Mouse (Mus musculus): Measurements from ENCODE around the gene Gm38431.

The Gm38431 gene

DNA sequence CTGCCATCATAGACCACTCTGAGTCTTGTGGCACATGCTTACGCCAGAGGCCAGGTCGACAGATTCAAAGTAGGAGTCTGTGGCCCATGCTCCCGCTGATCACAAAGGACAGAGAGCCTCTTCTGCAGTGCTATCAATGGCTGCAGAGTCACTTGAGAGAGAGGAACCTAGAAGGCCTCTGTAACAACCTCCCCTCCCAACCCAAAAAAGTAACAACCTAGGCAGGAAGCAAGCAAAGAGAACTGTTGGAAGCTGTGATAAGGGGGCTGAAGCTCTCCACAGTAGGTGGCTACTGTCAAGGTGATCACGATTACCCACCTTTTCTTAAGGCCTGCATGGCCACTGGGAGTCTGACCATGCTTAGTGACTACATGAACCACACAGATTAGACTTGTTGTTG is 48.2 kb downstream of the Gm38431 start:
- in situ Hi-C loops (cut with MboI; ENCODE audit: low sequenced_read_pairs): no loop called here

DNA sequence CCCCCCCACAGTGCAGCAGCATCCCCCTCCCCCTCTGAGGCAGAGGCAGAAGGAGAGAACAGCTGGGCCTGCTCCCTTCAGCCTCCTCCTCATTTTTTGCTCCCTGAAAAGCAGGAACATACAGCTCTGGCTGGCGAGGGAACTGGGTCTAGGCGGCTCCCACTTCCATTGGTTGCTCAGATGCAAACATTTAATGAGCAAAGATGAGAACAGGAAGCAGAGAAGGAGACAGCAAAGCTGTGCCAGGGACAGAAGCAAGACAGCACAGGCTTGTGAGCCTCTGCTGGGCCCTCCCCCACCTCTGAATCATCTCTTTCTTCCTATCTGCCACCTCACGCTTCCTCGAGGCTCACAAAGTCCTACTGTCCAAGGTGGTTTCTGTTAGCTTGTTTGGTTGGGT is 50.5 kb downstream of the Gm38431 start:
- in situ Hi-C loops (cut with MboI; ENCODE audit: low sequenced_read_pairs): no loop called here

DNA sequence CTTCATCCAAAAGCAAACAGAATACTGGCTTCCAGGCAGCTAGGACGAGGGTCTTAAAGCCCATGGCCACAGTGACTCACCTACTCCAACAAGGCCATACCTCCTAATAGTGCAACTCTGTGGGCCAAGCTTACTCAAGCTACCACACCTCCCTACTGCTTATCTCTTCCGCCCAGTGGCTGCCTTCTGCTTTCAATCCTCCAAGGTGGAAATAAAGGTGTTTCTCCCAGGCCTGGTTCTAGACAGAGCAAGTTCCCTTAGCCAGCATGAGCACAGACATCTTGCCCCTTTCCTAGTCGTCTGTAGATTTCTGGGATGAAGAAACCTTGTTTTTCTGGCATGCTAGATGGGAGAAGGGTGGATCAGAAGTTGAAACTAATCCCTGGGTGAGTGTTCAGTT is 52.0 kb downstream of the Gm38431 start:
- in situ Hi-C loops (cut with MboI; ENCODE audit: low sequenced_read_pairs): no loop called here

DNA sequence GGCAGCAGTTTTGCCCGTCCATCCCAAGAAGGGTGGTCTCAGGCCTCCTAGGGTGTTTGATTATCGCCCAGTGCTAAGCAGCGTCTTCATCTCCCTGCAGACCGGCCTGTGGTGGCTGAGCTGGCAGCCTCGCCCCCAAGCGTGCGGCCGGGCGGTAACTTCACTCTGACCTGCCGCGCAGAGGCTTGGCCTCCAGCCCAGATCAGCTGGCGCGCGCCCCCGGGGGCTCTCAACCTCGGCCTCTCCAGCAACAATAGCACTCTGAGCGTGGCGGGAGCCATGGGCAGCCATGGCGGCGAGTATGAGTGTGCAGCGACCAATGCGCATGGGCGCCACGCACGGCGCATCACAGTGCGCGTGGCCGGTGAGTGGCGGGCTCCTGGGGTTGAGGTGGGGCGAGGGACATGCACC is 54.3 kb downstream of the Gm38431 start:
- in situ Hi-C loops (cut with MboI; ENCODE audit: low sequenced_read_pairs): no loop called here

DNA sequence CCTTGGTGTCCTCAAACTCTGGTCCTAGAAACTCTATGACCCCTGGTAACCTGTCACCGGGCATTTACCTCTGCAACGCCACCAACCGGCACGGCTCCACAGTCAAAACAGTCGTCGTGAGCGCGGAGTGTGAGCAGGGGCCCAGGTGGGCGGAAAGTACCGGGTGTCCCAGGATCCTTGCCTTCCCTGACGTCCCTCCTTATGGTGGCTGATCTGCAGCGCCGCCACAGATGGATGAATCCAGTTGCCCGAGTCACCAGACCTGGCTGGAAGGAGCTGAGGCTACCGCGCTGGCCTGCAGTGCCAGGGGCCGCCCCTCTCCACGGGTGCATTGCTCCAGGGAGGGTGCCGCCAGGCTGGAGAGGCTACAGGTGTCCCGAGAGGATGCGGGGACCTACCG is 55.1 kb downstream of the Gm38431 start:
- in situ Hi-C loops (cut with MboI; ENCODE audit: low sequenced_read_pairs): no loop called here

DNA sequence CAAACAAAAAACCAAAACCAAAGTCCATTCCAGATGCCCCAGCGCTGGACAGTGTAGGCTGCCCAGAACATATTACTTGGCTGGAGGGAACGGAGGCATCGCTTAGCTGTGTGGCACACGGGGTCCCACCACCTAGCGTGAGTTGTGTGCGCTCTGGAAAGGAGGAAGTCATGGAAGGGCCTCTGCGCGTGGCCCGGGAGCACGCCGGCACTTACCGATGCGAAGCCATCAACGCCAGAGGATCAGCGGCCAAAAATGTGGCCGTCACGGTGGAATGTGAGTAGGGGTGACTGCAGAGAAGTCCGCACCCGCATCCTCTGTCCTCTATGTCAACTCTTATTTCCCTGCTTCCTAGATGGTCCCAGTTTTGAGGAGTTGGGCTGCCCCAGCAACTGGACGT is 55.6 kb downstream of the Gm38431 start:
- in situ Hi-C loops (cut with MboI; ENCODE audit: low sequenced_read_pairs): no loop called here

DNA sequence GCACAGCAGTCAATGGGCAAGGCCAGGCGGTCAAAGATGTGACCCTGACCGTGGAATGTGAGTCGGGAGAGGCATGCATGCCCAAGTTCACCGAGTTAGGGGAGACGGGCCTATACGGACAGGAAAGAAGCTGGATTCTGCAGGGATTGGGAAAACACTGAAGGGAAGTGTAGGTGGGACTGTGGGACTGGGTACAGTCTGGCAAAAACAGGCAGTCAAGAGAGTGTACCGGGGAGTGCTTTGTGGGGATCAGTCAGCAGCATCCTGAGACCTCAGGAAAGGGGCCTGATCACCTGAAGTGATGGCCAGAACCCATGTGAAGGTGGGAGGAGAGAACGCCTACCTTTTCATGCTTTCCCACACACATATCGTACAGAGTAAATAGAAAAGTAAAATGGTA is 56.2 kb downstream of the Gm38431 start:
- in situ Hi-C loops (cut with MboI; ENCODE audit: low sequenced_read_pairs): no loop called here

DNA sequence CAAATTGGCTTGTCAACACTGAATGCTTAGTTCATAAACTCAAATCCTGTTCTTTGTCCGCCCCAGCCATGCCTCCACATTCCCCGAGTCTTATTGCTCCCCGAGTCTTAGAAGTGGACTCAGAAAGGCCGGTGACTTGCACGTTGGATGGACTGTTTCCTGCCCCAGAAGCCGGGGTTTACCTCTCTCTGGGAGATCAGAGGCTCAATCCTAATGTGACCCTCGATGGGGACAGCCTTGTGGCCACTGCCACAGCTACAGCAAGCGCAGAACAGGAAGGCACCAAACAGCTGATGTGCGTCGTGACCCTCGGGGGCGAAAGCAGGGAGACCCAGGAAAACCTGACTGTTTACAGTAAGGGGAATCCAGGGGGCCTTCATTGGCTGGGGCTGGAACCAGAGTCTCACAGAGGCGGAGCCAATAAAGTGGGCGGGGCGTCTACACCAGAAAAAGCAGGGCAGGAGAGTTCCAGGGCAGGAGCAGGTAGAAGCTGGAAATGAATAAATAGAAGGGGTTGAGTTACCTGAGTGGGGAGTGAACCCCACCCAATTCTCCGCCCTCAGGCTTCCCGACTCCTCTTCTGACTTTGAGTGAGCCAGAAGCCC is 57.2 kb downstream of the Gm38431 start:
- in situ Hi-C loops (cut with MboI; ENCODE audit: low sequenced_read_pairs): no loop called here

DNA sequence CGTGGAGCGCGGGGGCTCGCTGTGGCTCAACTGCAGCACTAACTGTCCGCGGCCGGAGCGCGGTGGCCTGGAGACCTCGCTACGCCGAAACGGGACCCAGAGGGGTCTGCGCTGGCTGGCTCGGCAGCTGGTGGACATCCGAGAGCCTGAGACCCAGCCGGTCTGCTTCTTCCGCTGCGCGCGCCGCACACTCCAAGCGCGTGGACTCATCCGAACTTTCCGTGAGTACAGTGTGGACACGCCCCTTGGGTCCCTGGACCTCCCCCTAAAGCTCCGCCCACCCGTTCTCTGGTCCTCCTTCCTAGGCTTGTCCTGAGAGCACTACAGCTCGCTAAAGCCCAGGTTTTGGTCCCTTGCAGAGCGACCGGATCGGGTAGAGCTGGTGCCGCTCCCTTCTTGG is 58.7 kb downstream of the Gm38431 start:
- in situ Hi-C loops (cut with MboI; ENCODE audit: low sequenced_read_pairs): no loop called here

DNA sequence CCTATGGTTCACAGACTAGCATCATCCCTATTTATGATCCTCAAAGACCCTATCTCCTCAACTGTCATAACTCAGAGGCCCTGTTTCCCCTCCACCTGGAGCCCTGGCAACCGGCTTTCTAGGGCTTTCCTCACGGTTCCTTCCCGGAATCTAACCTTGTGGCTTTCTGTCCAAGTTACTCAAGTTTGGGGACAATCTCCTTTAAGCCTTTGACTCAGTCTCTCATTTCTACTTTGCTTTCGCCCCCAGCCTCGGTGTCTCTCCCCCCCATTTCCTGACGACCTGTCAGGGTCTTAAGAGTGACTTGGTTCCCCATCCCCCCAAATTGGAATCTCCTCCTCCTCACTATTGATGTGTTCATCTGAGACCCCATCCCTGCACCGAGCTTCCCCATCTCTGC is 59.3 kb downstream of the Gm38431 start:
- in situ Hi-C loops (cut with MboI; ENCODE audit: low sequenced_read_pairs): no loop called here

DNA sequence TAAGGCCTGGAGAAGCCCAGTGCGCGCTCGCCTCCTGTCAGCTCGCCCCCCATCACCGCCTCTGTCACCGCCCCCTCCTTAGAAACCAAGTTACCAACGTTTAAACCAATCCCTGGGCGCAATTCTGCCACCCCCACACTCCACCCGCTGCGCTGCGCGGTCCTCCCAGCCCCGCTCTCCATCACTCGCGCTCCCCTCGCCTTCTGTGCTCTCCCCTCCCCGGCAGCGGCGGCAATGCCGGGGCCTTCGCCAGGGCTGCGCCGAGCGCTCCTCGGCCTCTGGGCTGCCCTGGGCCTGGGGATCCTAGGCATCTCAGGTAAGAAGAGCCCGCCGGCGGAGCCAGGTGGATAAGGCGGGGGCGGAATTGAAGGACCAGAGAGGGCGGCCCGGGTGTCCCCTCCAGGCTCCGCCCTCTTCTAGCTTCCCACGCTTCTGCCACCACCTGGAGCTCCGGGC is 59.9 kb downstream of the Gm38431 start, which contains the start of gene Icam5:
TSS of gene Icam5 (plus strand) at position 178 of the 456 bp plus-strand sequence.
- in situ Hi-C loops (cut with MboI; ENCODE audit: low sequenced_read_pairs): no loop called here

DNA sequence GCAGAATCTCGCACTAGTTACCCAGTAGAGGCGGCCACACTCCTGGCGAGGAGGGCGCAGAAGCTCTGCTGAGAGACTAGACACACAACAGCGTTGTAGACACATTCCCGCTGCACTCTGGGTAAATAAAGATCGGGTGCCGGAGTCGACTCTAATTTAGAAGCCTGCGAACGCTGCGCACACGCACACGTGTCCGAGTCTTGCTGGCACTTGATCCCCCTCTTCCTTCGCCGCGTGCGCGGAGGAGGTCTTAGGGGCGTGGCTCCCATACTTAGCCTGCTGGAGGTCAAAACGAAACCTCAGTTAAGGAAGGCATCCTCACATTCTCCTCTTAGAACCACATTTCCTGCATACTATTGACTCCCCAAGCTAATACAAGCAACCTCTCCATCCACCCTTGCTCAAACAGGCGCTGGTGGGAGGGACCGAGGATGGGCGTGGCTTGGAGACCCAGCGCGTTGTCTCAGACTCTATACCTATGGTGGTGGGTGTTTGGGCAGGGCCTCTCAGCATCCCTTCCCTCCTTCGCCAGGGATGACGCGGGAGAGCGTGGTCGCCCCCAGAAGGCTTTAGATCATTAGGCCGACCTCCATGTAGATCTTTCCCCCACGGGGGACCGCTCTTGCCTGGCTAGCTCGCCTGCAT is 60.4 kb downstream of the Gm38431 start:
- in situ Hi-C loops (cut with MboI; ENCODE audit: low sequenced_read_pairs): no loop called here

DNA sequence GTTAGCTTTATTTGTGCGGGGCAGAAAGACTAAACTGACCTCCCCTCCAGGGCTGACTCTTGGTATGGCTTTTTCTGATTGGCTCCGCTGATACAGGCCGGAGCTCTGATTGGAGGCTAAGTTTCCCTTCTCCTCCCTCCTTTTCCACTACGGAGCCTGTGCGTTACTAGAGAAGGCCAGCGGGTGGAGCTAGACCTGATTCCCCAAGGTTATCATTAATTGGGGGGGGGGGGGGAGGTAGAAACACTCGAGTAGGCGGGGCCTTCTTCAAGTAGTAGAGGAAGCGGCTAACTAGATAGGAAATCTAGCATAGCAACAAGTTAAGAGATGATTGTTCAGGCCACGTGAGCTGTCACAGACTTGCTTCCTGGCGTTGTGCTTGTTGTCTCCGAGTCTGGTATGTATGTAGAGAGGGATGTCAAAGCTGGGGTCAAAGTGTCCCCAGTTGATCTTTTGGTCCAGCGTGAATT is 61.0 kb downstream of the Gm38431 start:
- in situ Hi-C loops (cut with MboI; ENCODE audit: low sequenced_read_pairs): no loop called here

DNA sequence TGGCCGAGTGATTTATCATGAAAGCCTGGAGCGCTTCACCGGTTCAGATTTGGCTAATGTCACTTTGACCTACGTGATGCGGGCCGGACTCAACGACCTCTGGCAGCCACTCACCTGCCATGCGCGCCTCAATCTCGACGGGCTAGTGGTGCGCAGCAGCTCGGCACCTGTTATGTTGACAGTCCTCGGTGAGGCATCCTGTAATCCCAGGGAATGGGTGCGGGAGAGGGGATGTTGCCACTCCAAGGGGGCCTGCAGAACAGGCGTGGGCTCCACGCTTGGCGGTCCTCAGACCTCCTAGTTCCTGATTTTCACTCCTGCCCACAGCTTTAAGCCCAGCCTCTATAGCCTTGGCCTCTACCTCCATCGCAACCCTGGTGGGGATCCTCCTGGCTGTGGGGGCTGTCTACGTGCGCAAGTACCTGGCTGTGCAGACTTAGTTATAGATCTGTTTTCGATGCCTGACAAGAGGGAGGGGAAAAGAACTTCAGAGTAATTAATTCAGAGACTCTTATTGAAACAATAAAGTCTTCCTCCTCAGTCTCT is 61.7 kb downstream of the Gm38431 start:
- in situ Hi-C loops (cut with MboI; ENCODE audit: low sequenced_read_pairs): no loop called here

DNA sequence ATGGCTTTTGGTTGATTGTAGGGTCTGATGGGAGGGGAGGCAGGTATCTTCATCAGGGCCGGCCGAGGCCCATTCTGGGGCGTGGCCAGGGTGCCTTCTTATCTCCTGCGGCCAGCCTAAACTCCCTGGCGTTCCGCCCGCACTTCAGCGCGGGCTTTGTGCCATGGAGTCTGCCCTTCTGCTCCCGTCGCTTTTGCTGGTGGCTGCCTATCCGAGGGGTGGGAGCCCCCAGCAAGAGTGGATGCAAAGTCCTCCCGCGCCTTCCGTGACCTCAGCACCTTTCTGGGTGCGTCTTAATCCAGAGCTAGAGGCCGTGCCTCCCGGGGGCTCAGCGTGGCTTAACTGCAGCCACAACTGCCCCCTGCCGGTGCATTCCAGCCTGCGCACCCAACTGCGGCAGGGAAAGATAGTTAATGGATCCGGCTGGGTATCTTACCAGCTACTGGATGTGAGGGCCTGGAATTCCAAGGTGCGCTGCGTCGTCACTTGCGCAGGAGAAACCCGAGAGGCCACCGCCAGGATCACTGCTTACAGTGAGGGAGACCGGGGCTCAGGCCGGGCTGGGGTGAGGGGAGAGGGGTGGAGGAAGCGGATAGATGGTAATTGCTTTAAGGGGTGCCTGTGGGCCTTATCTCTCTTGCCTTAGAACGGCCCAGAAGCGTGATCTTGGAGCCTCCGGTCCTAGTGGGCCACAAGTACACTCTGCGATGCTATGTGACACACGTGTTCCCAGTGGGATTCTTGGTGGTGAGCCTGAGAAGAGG is 62.3 kb downstream of the Gm38431 start, which contains the start of gene Icam4:
TSS of gene Icam4 (plus strand) at position 83 of the 764 bp plus-strand sequence.
- in situ Hi-C loops (cut with MboI; ENCODE audit: low sequenced_read_pairs): no loop called here

DNA sequence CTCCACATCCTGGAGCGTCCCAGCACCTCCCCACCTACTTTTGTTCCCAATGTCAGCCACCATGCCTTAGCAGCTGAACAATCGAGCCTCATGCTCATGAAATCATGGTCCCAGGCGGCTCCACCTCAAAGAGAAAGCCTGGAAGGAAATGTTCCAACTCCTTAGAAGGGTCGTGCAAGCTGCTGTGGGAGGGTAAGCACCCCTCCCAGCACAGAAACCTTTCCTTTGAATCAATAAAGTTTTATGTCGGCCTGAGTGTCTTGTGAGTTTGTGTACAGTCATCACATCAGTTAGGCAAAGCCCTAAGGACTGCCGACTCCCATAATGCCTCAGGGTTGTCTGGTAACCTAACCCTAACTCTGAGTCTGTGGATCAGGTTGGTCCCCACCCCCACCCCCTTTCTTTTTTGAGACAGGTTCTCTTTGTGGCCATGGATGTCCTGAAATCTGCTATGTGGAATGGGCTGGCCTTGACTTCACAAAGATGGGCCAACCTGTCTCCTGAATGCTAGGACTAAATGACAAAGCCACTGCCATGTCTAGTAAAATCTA is 63.2 kb downstream of the Gm38431 start:
- in situ Hi-C loops (cut with MboI; ENCODE audit: low sequenced_read_pairs): no loop called here

DNA sequence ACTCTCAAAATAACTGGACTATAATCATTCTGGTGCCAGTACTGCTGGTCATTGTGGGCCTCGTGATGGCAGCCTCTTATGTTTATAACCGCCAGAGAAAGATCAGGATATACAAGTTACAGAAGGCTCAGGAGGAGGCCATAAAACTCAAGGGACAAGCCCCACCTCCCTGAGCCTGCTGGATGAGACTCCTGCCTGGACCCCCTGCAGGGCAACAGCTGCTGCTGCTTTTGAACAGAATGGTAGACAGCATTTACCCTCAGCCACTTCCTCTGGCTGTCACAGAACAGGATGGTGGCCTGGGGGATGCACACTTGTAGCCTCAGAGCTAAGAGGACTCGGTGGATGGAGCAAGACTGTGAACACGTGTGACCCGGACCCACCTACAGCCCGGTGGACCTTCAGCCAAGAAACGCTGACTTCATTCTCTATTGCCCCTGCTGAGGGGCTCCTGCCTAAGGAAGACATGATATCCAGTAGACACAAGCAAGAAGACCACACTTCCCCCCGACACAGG is 64.0 kb downstream of the Gm38431 start:
- in situ Hi-C loops (cut with MboI; ENCODE audit: low sequenced_read_pairs): no loop called here

DNA sequence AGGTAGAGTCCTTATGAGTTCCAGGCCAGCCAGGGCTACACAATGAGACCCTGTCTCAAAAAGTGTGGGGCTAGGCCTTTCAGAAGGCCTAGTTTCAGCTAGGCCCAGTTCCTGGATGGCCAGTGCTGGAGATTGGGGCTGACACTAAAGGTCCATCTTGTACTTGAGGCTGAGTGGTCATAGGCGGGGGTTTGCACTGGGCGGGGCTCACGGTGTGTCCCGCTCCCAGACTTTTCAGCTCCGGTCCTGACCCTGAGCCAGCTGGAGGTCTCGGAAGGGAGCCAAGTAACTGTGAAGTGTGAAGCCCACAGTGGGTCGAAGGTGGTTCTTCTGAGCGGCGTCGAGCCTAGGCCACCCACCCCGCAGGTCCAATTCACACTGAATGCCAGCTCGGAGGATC is 64.9 kb downstream of the Gm38431 start:
- in situ Hi-C loops (cut with MboI; ENCODE audit: low sequenced_read_pairs): no loop called here

DNA sequence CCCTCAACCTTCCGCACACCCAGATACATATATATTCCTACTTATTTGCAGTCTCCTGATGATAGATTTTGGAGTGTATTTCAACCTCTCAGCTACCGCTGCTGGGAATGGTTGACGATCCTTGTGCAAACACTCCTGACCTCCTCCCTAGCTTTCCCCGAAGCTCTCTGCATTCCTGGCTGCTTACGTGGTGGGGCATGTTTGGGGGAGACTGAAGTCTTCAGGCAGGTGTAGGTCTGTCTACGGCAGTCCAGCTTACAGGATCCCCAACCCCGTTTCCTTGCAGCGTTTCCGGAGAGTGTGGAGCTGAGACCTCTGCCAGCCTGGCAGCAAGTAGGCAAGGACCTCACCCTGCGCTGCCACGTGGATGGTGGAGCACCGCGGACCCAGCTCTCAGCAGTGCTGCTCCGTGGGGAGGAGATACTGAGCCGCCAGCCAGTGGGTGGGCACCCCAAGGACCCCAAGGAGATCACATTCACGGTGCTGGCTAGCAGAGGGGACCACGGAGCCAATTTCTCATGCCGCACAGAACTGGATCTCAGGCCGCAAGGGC is 66.5 kb downstream of the Gm38431 start:
- in situ Hi-C loops (cut with MboI; ENCODE audit: low sequenced_read_pairs): no loop called here

DNA sequence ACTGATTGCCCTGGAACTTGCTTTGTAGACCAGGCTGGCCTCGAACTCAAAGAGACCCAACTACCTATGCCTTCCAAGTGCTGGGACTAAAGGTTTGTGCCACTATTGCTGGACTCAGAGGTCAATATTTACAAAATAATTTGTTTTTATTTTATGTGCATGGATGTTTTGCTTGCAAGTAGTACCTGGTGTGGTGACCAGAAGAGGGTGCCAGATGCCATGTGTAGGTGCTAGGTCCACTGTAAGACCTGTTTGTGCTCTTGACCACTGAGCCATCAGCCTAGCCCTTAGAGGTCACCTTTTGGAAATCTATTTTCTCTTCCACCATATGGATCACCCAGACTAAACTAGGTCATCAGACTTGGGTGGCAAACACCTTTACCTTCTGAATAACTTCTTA is 69.1 kb downstream of the Gm38431 start:
- in situ Hi-C loops (cut with MboI; ENCODE audit: low sequenced_read_pairs): loop anchor here (5.0 kb wide), 1 partner anchor 120 kb away; no protein-coding TSS in a partner anchor

DNA sequence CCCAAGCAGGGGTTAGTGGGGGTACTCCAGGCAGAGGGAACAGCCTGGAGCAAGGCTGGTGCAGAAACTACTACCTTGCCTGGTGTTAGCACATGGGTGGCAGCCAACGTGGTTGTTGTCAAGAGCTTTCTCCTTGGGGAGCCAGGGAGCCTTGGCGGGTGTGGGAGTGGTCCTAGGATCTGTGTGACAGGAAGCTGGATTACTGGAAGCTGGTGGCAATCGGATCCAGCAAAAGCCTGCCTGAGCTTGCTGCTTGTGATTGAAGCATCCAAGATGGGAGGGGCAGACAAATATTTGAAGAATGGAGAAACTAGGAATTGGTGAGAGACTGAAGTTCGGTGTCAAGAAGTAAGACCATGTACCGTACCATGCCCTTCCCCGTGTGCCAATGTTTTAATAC is 69.5 kb downstream of the Gm38431 start:
- in situ Hi-C loops (cut with MboI; ENCODE audit: low sequenced_read_pairs): loop anchor here (5.0 kb wide), 1 partner anchor 120 kb away; no protein-coding TSS in a partner anchor

Measured in CH12F3 (cell line).